Mouse (Mus musculus): Measurements from ENCODE around the gene Mrpl51.

Gene Mrpl51

DNA sequence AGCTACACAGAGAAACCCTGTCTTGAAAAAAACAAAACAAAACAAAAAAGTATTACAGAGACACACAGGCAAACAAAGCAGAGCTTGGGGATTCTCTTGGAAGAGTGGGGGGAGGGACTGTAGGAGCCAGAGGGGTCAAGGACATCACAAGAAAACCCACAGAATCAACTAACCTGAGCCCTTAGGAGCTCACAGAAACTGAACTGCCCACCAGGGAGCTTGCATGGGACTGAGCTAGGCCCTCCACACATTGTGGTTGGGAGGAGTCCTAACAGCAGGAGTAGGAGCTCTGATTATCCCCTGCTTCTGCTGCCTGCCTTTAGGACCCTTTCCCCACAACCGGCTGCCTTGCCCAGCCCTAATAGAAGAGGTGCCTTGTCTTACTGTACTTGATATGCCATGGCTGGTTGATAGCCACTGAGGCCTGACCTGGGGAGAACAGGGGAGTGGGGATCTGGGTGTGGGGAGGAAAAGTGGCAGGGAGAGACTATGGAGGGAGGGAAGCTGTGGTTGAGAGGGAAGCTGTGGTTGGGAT, 4.0 kb downstream of the Mrpl51 start:
- no peak for DNase-seq

DNA sequence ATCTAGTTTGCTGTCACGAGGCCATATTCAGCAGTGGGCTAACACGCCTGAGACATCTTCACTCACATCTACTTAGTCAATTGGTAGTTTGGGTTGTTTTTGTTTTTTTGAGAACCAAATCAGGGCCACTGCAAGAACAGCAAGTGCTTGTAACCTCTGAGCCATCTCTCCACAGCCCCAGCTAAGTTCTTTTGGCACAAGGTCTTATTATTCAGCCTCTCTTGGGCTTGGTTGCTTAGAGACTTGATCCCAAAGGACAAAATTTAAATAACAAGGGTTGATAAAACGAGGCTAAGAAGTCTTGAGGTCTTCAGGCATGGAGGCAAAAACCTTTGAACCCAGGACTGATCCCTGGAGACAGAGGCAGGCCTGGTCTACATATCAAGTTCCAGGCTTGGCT, 4.7 kb downstream of the Mrpl51 start:
- no peak for DNase-seq

DNA sequence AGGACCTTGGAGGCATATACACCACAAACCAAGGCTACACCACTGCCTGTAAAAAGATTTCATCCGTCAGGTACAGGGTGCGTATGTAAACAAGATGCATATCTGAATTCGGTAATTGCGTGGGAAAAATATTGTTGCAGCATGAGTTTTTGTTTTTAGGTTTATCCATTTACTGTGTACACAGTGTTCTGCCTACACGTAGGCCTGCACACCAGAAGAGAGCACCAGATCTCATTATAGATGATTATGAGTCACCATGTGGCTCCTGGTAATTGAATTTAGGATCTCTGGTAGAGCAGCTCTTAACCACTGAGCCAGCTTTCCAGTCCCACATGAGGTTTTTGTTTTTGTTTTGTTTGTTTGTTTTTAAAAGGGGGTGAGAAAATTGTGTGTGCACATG, 5.6 kb downstream of the Mrpl51 start:
- DNase-seq, result no peak

DNA sequence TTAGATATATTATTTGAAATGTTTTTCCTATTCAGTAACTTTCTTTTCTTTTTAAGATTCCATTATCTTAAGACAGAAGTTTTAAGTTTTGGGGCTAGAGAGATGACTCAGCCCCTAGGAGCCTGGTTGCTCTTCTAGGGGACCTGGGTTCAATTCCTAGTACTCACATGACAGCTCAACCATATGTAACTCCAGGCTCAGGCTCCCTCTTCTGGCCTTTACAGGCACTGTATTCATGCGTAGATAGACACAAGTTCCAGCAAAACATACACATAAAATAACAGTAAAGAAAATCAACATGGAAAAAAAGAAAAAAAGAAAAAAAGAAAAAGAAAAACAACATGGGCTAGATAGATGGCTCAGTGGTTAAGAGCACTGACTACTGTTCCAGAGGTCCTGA, 18.8 kb downstream of the Mrpl51 start:
- DNase-seq, result peak; percentile 39

DNA sequence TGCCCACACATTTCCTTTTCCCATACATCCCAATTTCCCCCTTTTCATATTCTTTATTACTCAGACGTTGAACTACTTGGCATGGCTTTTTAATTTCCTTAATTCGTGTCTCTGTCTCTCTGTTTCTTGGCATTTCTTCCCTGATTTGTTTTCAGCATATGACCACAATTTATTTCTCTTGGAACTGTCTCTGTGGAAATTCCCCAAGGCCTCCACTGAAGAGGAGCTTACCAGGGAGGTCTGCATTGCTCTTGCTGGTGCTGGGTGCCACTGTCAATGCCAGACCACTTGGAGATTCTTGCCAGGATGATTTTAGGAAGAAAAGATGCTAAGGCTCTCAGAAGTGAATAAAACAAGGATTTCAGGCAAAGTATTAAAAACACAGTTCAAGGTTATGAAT, 21.0 kb downstream of the Mrpl51 start:
- DNase-seq, result no peak

DNA sequence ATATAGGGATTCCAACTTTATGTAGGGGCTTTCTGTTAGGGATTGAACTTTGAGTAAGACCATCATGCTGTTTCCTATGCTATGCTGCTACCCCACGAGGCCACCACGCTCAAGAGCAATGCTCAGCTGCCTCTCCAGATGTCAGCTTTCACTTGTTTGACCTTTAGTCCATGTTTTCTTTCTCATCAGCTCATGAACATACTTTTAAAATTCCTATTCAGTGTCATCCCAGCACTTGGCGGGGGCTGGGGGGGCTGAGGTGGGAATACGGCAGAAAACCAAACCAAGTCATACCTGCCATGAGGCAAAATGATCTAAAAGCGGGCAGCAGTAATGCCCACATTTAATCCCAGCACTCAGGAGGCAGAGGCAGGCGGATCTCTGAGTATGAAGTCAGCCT, 21.5 kb downstream of the Mrpl51 start:
- no peak for DNase-seq

DNA sequence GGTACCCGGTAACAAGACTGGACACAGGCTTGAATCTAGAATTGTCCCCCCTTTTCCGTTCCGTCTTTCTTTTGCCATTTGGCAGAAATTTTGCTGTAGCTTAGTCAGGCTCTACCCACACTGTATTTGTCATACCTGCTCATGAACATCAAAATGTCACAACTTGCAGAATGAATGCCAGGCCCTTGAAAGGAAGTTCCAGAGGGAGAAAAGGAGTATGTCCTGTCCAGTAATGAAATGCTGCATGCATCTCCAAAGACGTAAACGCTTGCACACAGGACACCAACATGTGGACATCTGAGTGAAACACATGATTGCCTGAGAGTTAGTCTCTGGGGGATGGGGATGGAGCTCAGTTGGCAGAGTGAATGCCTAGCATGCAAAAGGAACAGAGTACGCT, 22.1 kb downstream of the Mrpl51 start:
- no peak for DNase-seq

DNA sequence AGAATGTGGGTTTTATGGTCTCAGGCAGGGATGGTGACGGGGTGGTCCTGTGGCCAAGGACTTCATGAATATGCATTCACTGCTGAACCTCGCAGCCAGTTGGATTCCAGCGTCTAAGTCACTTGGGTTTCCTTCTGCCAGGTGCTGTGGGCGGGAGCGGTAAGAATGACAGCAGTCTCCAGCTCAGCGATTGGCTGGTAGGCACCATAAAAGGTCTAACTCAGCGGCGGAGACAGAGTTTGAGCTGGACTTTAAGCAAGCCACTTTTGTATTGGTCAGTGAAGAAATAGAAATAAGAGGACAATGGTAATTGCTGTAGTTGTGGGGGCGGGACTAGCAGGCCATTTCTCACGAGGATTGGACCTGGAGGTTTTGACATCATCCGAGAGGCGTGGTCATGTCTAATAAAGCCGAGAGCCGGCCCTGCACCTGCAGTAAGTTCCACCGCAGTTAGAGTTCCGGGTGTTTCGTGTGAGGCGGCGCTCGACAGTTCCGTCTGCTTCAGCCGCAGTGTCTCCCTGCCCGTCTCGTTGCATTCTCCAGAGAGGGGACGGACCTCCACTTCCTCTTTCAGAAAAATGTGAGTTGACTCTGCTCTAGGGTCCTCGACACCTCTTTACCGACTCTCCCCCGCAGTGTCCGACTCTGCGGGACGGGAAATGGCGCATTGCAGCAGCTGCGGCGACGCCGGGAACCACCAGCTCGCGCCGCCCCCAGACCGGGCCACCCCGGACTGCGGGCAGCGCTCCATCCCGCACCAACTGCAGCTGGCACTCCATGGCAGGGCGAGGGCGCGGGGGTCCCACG, 23.8 kb downstream of the Mrpl51 start, which contains the start of gene Vamp1:
Gene Vamp1 (plus strand): TSS at position 404 of the 807 bp plus-strand sequence.
- DNase-seq, result peak; percentile 94

DNA sequence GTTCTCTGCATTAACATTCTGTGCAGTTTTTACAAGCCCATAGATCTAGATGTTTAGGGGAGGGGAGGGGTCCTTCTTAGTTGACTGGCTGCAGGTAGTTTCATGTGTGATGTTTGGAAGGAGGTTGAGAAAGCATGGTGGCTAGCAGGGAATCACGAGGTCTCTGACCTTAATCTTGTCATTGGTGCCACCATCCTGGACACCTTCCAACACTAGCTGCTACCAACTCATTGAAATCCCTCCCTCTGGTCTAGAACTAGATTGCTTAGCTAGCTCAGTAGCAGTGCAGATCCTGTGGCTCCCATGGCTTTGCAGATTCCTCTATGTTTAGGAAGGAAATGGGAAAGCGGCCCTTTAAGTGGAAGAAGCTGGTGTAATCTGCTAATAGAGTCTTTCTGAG, 25.3 kb downstream of the Mrpl51 start:
- DNase-seq, result peak; percentile 20

DNA sequence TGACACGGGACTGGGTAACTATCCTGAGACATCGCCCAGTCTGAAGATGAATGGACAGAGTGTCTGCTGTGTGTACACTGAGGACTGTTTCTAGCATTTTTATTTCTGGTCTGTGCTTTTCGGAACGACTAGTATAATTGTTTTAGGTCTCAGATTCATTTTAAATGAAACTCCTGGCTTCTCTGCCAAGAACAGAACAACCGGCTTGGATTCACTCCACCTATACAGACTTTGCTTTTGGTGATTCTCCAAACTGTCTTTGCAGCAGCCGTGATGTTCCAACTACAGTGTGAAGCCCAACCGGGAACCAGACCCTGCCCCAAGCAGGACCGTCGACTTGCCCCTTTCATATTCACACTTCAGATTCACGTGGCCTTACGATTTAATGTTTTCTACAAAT, 26.3 kb downstream of the Mrpl51 start:
- no peak for DNase-seq

DNA sequence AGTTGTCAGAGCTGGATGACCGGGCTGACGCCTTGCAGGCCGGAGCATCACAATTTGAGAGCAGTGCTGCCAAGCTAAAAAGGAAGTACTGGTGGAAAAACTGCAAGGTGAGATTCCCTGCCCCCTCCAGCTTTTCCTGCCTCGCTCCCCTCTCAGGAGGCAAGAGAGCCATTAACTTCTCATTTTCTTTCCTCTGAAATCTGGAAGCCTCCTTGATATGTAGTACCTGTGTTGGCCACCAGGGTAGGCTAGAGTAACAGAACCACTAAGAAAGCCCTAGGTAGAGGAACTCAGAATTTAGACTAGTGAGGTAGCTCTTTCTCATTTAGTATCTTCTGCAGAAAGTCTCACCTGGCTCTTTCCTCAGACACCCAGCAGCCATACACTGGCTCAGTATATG, 27.4 kb downstream of the Mrpl51 start:
- DNase-seq, result peak; percentile 84

DNA sequence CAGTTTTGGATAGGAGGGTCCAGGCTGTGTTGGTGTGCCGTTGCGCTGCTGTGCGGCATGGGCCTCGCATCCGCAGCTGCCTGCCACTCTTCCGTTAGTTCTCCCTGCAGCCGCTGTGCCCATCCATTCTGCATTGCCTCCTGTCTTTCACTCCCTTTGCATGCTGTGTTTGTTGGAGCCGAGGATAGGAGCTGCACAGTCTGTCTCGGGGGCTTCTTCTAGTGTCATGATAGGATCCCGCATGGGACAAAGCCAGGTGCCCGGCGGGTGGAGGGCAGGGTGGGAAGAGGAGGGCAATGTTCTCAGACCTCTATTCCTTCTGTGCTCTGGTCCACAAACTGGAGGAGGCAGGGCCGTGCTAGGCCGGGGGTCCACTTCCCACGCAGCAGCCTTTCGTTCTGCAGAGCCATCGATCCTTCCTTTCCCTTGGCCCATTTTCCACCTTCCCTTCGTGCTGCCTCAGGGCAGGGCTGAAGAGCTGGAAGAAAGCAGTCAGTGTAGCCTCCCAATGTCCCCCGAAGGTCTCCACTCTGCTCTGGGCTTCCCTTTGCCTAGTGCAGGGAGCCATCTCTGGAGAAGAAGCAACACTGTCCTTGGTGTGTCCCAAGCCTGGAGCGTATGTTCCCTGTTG, 29.6 kb downstream of the Mrpl51 start:
- DNase-seq, result peak; percentile 45

DNA sequence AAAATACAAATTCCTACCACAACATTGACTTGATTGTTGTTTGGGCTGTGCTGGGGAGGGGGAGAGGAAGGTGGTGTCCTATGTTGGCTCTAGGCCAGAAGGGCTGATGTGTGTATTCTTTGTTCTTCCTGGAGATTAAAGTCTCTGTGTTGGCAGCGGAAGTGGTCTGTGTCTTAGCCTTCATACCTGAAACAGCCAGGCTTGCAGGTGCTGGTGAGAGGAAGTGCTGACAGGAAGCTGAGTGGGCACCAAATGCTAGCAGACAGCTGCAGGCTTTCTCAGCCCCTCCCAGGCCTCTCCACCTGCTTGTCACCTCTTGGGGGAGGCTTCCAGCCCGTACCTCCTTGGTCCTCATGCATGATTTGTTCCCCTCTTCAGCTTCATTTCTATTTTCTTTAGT, 30.5 kb downstream of the Mrpl51 start:
- DNase-seq, result peak; percentile 93

DNA sequence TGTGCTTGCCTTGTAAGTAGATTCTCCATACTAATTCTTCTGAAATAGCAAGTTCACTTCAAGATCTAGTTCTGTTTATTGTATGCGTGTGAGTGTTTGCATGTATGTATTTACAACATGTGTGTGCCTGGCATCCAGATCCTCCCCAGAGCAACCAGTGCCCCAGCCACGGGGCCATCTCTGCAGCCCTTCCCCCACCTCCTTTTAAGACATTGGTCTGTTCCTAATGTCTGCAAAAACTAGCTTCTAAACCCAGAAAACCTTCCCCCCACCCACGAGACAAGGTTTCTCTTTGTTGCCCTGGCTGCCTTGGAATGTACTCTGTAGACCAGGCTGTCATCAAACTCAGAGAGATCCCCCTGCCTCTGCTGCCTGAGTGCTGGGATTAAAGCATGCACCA, 31.0 kb downstream of the Mrpl51 start:
- DNase-seq, result peak; percentile 63

DNA sequence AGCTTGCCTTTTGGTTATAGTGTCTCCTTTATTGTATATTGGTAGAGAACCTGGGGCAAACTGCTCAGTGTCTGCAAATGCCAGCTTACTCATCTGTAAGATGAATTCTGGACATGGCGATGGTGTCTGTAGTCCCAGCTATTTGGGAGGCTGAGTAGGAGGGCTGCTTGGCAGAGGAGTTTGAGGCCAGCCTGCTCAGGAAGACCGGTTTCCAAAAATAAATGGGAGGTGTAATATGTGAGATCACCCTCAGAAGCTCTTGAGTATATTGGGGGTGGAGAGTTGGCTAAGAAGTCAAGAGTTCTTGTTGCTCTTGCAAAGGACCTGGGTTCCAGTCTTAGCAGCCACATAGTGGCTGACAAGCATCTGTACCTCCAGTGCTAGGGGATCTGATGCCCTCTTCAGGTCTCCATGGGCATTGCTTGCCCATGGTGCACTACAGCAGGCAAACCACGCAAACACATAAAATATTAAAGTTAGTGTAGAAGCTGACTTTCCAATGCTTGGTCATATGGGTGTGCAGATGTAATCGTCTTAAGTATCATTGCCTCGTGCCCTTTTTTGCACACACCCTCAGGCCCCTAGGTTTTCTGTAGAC, 34.0 kb downstream of the Mrpl51 start:
- DNase-seq, result peak; percentile 75

DNA sequence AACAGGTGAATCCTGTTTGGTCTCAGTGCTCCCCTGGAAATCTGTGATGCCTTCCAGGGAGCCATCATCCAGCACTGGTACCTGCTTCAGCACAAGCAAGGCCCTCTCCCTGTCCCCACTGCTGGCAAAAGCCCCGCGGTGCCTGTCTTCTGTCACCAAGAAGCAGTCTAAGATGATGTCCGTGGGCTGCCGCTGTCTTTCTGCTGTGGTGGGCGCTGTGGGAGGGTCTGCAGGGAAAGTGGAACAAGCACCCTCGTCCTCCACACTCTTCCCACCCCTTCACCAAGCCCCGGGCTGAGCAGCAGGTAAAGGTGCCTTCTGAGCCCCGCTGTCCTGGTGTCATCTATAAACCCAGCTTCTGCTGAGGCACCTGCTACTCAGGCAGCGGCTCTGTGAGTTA, 39.0 kb downstream of the Mrpl51 start:
- peak; percentile 56 for DNase-seq

DNA sequence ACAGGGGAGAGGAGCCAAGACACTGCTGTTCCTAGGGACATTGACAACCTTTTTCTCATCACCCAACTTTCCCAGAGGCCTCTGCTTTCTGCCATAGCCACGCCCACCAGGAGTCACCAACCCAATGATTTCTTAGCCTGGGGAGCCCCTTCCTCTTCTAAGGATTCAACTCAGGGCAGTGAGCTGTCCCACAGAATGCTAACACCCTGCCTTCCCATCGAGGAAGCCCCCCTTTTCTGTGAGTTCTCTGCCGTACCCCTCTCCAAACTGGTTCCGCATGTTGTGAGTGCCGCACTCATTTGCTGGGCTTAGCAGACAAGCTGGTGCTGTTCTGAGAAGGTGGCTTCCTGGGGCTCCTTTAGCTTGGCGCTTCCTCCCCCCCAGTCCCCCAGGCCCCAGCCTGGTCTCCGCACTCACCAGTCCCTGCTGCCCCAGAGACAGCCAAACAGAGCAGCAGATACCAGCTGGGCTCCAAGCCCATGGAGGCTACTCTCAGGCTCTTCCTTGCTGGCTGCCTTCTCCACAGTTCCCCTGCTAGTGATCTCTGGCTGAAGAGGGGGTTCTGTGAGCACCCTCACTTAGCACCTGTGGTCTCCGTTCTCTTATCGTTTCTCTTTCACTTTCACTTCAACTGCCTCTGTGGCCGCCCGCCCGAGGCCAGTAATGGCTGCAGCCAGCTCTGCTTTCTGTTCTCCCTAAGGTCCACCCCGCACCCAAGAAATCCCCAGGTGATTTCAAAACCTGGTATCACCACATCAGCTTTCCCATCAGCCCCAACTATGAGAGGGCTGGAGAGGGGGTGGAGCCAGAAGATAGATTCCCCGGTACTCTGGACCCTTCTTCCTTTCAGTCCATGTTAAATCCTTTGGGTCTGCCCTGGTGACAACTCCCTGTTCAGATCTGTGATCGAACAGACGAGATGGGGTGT, 39.8 kb downstream of the Mrpl51 start, which contains the start of gene Tapbpl:
Gene Tapbpl (minus strand): TSS at position 744 of the 928 bp plus-strand sequence.
- peak; percentile 85 for DNase-seq

DNA sequence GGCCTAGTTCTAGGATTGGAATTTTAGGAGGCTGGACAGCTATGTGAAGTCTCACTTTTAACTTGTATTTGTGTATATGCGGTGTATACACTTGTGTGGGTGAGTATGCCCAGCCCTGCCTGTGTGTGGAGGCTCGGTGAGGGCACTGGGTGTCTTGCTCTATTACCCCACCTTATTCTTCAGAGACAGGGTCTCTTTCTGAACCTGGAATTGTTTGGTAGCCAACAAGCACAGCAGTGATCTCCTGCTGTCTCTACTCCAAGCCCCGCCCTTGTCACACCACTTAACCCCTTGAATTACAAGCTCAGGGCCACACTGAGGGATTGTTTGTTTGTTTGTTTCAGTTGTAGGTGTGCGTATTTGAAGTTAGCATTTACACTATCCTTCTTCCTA, 40.4 kb downstream of the Mrpl51 start:
- peak; percentile 57 for DNase-seq

DNA sequence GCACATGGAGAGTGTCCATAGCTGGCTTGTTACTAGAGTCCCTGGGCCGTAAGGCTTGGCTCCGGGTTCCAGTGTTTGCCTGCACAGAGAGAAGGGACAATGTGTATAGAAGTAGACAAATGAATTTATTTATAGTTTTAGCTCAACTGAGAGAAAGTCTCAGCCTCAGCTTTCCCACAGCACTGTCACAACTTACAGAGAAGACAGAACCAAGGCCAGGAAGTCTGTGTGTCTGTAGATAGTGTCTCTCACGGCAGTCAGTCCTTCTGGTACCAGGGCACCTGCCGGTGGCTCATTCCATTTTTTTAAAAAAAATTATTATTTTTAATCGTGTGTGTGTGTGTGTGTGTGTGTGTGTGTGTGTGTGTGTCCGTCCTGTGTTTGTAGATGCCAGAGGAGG, 40.9 kb downstream of the Mrpl51 start:
- peak; percentile 31 for DNase-seq

DNA sequence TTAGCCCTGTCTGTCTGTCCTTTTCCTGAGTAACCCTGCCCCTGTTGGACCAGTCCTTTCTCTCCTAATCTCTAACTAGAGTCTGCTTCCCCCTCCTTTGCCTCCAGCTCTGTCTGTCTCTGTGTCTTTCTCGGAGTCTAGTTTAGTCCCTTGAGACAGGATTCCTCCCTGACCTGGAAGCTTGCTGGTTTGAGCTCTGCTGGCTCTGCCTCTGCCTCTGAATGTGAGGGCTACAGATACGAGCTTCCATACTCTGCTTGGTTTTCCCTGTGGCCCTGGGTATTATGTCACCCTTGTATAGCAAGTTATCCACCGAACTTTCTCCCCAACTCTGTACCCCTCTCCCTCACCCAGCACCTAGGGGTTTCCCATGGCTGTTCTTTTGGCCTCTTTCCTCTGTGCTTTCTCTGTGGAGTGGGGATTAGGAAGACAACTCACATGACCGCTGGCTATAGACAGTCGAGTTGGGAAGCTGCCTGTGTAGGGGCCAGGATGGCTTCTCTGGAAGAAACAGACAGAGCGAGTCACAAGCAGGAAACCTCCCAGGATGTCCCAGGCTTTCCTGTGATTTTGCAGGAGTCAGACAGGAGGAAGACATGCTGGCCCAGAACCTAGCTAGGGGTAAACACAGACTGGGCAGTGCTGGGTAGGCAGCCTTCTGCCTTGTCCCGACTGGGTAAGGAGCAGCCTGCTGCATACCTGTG, 42.4 kb downstream of the Mrpl51 start:
- DNase-seq, result no peak

DNA sequence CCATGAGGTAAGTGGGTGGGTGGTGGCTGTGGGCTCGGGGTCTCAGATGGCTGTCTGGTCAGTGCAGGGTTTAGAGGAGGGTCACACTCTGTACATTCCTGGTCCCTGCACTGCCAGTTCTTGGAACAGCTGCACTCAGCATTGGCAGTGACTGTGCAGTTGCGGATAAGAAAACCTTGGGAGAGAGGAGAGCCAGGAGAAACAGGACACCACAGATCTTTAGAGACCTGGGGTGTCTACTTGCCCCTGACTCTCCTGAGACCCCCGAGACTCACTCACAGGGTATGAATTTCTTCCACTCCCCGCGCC, 42.9 kb downstream of the Mrpl51 start:
- DNase-seq, result no peak

DNA sequence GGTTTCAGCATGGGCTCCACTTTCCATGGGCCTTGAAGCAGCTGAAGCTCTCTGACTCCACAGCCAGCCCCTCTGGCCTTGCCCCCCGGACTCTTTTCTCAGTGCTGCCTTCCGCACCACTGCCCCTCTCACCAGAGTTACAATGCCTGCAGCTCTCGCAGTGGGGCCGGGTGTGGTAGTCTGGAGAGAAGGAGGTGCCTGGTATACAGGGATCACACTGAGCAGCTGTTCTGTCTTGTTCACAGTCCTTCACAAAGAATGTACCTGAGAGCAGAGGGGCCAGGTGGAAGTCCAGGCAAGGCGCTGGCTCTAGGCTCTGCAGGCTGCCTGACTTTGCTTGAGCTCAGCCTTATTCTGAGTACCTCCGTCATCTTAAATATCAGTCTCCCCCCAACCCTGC, 44.7 kb downstream of the Mrpl51 start:
- DNase-seq, result peak; percentile 67
